Mouse (Mus musculus) Muller cell, postnatal 12 days (primary cell): ENCODE measurements around the gene Mapk8ip3.
A peak's percentile ranks its signal among the peaks of the same experiment; 100 is the strongest.
"Not testable (repeated sequence)": the region's sequence is repeated elsewhere in the genome, so short reads cannot be mapped to it uniquely, and the experiment has no call there.

Experiments
- DNase-seq: peaks from one replicate; pipeline ENCODE4 v3.0.0-alpha.2; 2015; ENCODE audit errors: inconsistent ontology term

The Mapk8ip3 gene

GRCm38 (mm10) chr17:24936259-24937237 is at the start of gene Mapk8ip3:
Gene Mapk8ip3 (minus strand): TSS chr17:24936977.
- DNase-seq = peak; percentile 96

GRCm38 (mm10) chr17:24960852-24961715 is 24.3 kb upstream of the Mapk8ip3 start:
- no peak for DNase-seq

GRCm38 (mm10) chr17:24960135-24960851 is 23.5 kb upstream of the Mapk8ip3 start, which contains the start of gene Jpt2:
Gene Jpt2 (minus strand): TSS chr17:24960689.
- peak; percentile 99 for DNase-seq

DNA sequence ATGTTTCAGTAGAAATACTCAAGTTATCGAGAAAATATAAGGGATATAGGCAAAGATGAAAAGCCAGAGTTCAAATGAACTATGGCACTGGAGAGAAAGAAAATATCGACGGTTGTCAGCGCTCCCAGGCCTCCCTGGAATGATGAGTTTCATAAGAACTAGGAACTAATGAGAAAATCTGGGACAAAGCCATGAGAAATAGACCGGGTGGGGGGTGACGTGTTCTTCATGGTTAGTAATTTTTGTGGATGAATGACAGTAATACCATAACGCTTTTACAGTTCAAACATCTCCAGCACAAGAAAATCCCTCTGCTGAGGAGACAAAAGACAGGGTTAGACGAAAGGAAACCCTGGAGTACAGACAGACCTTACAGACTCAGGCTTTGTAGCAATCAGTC is 22.6 kb upstream of the Mapk8ip3 start:
- peak; percentile 61 for DNase-seq

DNA sequence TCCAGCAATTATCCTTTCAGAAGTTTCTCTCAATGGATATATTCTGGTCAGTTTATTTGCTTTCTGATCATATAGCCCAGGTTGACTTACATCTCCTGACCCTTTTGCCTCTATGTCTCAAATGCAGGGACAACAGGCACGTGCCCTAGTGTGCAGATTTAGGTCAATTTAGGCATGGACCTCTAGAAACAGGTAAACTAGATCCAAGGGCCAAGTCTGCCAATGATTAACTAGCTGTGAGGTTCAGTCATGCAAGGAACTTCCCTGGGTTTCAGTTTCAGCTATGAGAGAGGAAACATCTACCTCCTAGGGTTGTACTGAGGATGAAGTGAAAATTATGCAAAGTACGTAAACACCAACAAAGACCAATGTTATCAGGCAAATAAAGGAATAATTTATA is 16.5 kb upstream of the Mapk8ip3 start:
- DNase-seq = no peak

DNA sequence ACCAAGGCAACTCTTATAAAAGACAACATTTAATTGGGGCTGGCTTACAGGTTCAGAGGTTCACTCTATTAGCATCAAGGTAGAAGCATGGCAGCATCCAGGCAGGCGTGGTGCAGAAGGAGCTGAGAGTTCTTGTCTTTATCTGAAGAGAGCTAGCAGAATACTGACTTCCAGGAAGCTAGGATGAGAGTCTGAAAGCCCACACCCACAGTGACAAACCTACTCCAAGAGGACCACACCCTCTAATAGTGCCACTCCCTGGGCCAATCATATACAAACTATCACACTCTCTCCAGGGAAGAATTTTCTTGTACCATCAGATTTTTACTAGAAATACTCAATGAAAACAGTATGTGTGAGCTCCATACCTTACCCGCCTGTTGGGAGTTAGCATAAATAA is 13.9 kb upstream of the Mapk8ip3 start:
- no peak for DNase-seq

DNA sequence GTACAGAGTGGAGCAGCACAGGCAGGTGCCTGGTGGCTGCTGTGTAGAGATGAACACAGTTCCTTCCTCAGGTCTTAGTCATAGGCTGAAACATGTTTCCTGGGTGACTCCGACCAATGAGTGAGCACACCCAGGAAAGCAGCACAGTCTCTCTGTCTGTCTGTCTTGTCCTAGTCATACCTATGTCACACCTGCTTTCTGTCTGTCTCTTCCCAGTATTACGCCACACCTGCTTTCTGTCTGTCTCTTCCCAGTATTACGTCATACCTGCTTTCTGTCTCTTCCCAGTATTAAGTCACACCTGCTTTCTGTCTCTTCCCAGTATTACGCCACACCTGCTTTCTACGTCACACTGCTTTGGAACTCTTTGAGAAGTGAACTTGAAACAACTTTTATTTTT is 11.4 kb upstream of the Mapk8ip3 start:
- DNase-seq = no peak

- DNase-seq = not testable (repeated sequence)
Observed at GRCm38 (mm10) chr17:24943589-24943988, 6.8 kb upstream of the Mapk8ip3 start.

DNA sequence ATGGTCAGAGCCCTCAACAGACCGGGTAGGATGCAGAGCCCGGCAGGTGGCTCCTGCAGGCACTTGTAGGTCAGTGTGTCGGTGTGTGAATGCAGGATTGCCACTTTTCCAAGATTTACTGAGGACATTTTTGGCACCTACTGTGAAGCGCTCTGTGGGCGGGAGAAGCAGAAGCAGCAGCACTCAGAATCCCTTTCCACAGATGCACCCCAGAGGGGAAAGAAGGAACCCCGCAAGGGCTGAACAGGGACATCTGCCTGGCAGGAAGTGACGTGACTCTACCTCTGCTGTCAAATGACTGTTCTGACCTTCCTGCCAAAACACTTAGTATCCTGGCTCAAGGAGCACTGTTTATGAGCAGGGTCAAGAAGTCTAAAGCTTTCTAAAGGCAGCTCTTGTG is 6.3 kb upstream of the Mapk8ip3 start:
- DNase-seq = no peak

DNA sequence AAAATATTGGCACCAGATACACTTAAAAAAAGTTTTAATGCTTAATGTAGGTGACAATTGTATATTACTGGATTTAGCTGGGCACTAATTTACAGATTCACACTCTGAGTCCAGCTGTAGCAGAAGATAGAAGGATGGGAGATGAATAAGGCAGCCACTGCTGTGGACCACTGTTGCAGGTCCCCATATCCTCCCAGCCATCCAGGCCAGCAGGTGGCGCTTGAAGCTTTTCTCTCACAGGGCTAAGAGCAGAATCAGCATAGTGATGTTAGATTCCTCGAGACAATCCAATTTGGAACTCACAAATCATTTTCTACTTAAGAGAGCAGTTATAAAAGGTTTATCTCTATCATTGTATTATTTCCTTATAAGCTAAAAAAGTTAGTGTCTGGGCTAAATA is 5.7 kb upstream of the Mapk8ip3 start:
- not testable (repeated sequence) for DNase-seq

DNA sequence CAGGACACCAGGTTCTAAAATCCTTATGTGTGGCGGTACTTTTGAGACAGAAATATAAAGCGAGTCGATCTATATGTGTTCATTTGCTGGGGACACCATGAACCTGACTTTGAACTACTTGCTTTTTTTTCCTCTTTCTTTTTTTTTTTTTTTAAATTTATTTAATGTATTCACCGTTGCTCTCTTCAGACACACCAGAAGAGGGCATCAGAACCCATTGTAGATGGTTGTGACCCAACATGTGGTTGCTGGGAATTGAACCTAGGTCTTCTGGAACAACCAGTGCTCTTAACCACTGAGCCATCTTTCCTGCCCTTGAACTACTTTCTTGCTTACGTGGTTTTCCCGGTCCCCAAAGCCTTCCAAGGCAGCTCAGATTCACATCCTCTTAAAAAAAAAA is 489 bp upstream of the Mapk8ip3 start:
- no peak for DNase-seq

DNA sequence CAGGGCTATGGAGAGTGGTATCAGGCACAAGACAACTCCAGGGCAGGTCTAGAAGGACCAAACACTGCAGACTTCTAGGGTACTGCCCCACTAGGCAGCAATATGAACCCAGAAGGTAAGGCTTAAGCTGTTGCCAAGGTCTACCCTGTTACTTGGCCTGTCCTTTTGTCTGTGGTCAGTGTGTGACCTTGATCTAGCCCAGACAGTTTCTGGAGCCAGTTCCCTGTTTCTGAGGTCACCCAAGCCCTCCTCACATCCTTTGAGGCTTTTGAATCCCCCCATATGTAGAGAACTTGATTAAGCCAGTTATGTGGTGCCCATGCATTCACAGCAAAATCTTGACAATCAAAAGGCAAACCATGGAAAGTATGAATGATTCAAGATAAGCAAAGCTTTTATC is 1.1 kb downstream of the Mapk8ip3 start:
- DNase-seq = no peak

DNA sequence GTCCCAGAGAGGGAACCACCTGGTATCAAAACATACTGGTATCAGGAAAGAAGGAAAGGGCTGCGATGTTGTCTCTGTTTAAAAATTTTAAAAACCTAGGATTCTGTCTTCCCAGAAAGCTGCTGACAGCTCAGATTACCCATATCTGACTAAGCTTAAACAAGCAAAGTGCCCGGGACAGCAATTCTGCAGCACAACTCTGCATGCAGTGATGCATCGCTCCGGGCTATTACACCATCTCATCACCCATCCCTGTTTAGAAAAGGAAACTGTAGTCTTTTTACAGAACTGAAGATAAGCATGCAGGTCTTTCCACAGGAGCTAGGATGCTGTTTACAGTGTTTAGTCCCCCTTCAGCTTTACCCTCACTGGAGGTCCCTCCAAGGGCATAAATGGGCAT is 1.9 kb downstream of the Mapk8ip3 start:
- DNase-seq = no peak

DNA sequence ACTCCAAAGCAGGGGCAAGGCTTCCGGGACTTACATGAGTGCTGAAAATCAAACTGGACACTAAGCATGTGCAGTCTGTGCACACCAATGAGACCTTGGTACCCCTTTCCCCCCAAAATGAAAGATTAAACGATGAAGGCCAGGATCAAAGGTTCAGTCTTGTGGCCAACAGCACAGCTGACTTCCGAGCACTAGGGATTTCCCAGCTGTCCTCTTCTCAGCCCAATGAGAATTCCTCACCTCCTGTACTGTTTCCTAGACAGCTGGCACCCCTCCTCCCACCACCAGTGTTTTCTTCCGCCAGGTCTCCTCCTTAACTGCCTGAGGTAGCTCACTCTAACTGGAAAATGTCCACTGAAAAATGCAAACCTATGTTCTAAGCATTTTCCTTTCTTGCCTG is 3.6 kb downstream of the Mapk8ip3 start:
- no peak for DNase-seq

DNA sequence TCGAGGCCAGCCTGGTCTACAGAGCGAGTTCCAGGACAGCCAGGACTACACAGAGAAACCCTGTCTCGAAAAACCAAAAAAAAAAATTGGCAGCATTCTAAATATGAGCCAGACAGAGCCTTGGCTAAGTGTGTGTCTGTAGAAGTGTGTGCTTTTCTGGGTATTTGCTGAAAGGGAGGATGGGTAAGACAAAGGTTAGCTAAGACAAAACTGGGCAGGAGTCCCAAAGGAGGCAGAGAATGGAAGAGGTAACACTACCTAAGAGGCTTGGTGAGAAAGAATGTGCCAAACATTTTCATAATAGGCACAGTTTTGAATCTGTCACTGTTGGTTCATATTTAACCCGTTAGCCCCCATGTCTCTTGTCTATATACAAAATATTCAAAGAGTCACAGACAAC is 4.3 kb downstream of the Mapk8ip3 start:
- DNase-seq = no peak

- DNase-seq = peak; percentile 41
Observed at GRCm38 (mm10) chr17:24929506-24929905, 7.3 kb downstream of the Mapk8ip3 start.

GRCm38 (mm10) chr17:24923246-24923645 is 13.5 kb downstream of the Mapk8ip3 start:
- no peak for DNase-seq

DNA sequence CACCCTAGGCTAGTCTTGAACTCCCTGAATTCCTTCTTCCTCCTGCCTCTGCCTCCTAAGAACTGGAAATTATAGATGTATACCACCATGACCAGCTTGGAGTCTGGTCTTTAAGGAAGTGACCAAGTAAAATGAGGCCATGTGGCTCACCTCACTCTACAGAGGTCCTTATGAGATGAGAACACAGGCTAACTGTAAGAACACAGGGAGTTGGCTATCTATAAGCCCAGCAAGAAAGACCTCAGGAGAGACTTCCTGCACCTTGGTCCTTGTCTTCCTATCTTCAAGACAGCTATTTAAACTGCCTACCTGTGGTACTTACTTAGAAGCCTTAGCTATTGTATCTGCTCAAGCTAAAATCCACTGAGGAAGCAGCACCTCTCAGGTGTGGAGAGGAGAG is 22.8 kb downstream of the Mapk8ip3 start:
- DNase-seq = no peak

GRCm38 (mm10) chr17:24907591-24907990 is 29.2 kb downstream of the Mapk8ip3 start:
- no peak for DNase-seq

DNA sequence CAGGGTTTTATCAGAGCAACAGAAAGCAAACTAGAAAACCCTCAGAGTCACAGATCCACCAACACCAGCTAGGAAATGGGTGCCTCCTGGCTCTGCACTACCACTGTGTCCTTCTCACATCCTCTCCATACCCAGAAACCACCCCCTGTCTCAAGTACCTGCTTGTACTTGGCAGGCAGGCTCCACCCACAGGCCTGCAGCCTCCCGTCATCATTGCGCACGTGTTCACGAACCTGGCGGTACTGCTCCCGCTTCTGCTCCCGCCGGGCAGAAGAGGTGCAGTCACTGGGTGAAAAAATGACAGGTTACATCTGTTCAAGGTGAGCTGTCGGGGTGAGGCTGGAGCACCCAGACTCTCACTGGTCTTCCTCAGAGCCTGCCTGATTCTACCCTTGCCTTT is 33.0 kb downstream of the Mapk8ip3 start:
- no peak for DNase-seq

DNA sequence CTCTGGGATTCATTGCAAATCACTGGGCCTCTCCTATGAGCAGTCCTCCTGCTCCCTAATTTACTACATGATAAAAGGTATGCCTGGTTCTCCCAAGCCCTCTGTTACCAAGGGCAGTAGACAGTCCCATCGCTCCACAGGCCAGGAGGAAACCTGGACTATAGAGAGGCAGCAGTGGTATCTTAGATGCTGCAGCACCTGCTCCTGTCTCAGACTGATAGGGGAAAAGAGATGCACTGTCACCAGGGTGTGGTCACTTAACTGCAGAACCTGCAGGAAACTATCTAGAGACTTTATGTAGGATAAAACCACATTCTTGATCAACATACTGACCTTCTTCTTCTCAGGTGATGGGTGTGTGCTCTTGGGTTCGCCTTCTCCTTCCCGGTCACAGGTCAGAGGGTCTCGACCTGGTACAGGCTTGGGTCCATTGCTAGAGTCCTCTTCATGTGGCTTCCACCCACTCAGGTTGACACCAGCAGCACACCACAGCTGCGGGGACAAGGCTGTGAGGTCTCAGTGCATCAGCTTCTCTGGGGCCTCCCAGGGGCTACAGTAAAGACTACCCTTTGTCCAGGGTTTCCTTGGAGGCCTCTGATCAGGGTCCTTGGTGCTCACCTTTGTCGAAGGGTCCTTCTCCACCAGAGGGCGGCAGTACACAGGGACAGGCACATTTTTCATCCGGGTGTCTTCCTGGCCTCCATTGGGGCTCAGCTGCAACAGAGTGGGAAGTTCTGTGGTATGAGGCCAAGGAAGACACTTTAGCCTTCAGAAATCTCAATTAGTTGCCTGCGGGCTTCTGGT is 33.9 kb downstream of the Mapk8ip3 start:
- DNase-seq = no peak
